Mouse (Mus musculus): ENCODE measurements around the gene Med21. TPM values are rescaled to one million over a fixed set of nuclear protein-coding genes. Genes with fewer than 3 reads are reported as not detected.

Med21 gene
- 74.6 and 82.0 TPM in 2 replicates for polyA plus RNA-seq (2011; ENCODE audit: insufficient read length, low read depth, missing spikeins)

DNA sequence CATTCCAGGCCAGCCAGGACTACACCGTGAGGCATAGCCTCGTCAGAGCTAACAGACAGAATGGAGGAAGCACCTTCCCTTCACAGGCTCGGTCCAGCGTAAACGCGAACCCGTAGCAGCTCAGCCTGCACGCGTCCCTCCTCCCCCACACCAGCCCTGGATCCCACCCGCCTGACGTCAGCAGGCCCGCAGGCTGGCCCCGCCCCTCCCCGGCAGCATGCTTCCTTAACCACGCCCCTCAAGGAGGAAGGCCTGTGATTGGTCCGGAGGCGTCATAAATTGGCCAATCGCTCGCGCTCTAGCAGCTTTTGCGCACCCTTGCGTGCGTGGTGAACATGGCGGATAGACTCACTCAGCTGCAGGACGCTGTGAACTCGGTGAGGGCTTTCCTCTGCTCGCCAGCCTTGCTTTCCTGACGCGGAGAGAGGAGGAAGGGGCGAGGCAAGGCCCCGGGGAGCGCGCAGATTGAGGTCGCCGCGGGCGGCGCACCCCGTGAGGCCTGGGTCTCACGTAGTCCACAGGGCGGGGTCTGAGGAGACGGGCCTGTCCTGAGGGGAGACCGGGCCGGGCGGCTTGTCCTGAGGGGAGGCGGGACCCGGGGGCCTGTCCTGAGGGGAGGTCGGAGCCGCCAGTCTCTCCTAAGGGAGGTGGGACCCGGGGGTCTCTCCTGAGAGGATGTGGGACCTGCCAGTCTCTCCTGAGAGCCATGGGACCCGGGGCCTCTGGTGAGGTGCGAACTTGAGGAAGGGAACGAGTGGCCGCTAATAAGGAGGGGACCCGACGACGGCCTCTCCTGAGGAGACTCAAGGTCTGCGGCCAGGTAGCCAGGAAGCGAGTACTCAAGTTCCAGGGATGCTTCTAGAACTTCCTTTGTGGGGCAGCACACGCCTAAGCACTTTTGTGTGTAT is at the start of gene Med21, which contains the start of gene Tm7sf3:
Gene Med21, plus strand, starts transcription at position 272 of the 908 bp plus-strand sequence.
Gene Tm7sf3, minus strand, starts transcription at position 549 of the 908 bp plus-strand sequence.
- Histone ChIP-seq H3K4me3 (ENCODE audit: insufficient read depth, low read length) (peak within 1 kb of the TSS; percentile 70), H3K27ac (ENCODE audit: insufficient read depth, low read length) (peak within 1 kb of the TSS; percentile 44), H3K4me1 (ENCODE audit: control insufficient read depth, insufficient read depth, low read length) (no peaks in the 10 kb centered on the region)
- TF ChIP-seq POLR2A (IDR thresholded peaks at IDR 0.05; ENCODE audit: low read depth, low read length) (peak; percentile 100), CTCF (IDR thresholded peaks at IDR 0.05; ENCODE audit: borderline replicate concordance, insufficient read depth, low read length) (no peak; the same call in 1 of the 2 replicates)

DNA sequence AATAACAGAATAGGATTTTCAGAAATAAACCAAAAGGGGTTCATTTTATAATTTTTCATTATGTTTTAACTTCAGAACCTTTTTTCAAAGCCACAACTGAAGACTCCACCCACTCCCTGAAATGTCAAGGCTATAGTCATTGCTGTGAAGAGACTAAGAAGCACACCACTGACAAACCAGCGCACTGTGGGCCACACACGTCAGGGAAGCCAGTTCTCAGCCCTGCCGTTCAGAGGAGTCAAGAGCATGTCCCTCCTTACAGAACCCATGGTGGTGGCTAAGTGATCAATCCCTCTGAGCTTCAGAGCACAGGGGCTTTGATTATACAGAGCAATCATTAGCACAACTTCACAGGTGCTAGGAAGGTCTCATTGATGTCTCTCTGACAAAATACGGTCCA is 39.7 kb upstream of the Med21 start:
- Histone ChIP-seq H3K27ac (ENCODE audit: insufficient read depth, low read length) (no peak overlapping the region), H3K4me1 (ENCODE audit: control insufficient read depth, insufficient read depth, low read length) (no peaks in the 10 kb centered on the region), H3K4me3 (ENCODE audit: insufficient read depth, low read length) (no peak overlapping the region)
- no peak for TF ChIP-seq CTCF (IDR thresholded peaks at IDR 0.05; ENCODE audit: borderline replicate concordance, insufficient read depth, low read length)
- TF ChIP-seq POLR2A (IDR thresholded peaks at IDR 0.05; ENCODE audit: low read depth, low read length) = no peak

GRCm38 (mm10) chr6:146603651-146604050 is 38.7 kb upstream of the Med21 start:
- Histone ChIP-seq H3K4me1 (ENCODE audit: control insufficient read depth, insufficient read depth, low read length) (no peaks in the 10 kb centered on the region), H3K4me3 (ENCODE audit: insufficient read depth, low read length) (no peak overlapping the region), H3K27ac (ENCODE audit: insufficient read depth, low read length) (no peak overlapping the region)
- TF ChIP-seq POLR2A (IDR thresholded peaks at IDR 0.05; ENCODE audit: low read depth, low read length) = no peak
- TF ChIP-seq CTCF (IDR thresholded peaks at IDR 0.05; ENCODE audit: borderline replicate concordance, insufficient read depth, low read length) = no peak

DNA sequence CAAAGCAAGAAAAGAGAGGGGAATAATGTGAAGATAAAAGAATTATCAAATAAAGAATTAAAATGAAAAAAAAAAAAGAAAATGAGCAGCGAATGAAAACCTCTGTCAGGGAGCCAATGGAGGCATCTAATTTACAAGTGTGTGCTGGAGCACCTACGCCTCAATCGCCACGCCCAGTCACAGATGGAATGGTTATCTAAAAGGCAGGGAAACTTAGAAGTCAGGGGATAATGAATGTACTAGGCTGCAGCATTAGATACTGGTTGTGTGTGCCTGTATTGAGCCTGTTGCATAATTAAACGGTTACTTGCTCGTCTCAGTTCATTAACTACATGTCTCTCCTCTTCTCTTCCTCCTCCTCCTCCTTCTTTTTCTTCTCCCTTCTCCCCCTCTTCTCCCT is 31.0 kb upstream of the Med21 start:
- TF ChIP-seq CTCF (IDR thresholded peaks at IDR 0.05; ENCODE audit: borderline replicate concordance, insufficient read depth, low read length) (no peak), POLR2A (IDR thresholded peaks at IDR 0.05; ENCODE audit: low read depth, low read length) (no peak)
- H3K4me1 ChIP-seq (ENCODE audit: control insufficient read depth, insufficient read depth, low read length) = no peaks in the 10 kb centered on the region
- no peak overlapping the region for H3K27ac ChIP-seq (ENCODE audit: insufficient read depth, low read length)
- no peak overlapping the region for H3K4me3 ChIP-seq (ENCODE audit: insufficient read depth, low read length)

DNA sequence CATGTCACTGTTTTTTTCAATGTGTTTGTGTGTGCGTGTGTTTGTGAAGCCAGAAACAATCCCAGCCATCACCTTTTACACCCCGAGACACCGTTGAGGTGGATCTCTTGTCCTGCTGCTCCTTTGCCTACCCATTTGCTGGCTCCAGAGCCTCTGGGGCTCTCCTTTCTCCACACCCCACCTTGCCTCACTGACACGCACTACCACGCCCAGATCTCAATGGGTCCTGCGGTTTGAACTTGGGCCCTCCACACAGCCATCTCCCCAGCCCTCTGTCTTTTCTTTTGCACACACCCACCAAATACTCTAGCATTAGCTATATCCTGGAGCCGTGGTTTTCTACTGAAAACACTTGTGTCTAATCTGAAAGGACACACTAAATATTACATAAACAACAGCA is 30.4 kb upstream of the Med21 start:
- Histone ChIP-seq H3K4me3 (ENCODE audit: insufficient read depth, low read length) (no peak overlapping the region), H3K4me1 (ENCODE audit: control insufficient read depth, insufficient read depth, low read length) (no peaks in the 10 kb centered on the region), H3K27ac (ENCODE audit: insufficient read depth, low read length) (no peak overlapping the region)
- TF ChIP-seq POLR2A (IDR thresholded peaks at IDR 0.05; ENCODE audit: low read depth, low read length) (no peak), CTCF (IDR thresholded peaks at IDR 0.05; ENCODE audit: borderline replicate concordance, insufficient read depth, low read length) (no peak)

GRCm38 (mm10) chr6:146612736-146613135 is 29.6 kb upstream of the Med21 start:
- H3K4me3 ChIP-seq (ENCODE audit: insufficient read depth, low read length) = no peak overlapping the region
- H3K4me1 ChIP-seq (ENCODE audit: control insufficient read depth, insufficient read depth, low read length) = no peaks in the 10 kb centered on the region
- no peak overlapping the region for H3K27ac ChIP-seq (ENCODE audit: insufficient read depth, low read length)
- TF ChIP-seq POLR2A (IDR thresholded peaks at IDR 0.05; ENCODE audit: low read depth, low read length) (no peak), CTCF (IDR thresholded peaks at IDR 0.05; ENCODE audit: borderline replicate concordance, insufficient read depth, low read length) (no peak)

GRCm38 (mm10) chr6:146613907-146614306 is 28.4 kb upstream of the Med21 start:
- Histone ChIP-seq H3K27ac (ENCODE audit: insufficient read depth, low read length) (no peak overlapping the region), H3K4me3 (ENCODE audit: insufficient read depth, low read length) (no peak overlapping the region), H3K4me1 (ENCODE audit: control insufficient read depth, insufficient read depth, low read length) (no peaks in the 10 kb centered on the region)
- TF ChIP-seq POLR2A (IDR thresholded peaks at IDR 0.05; ENCODE audit: low read depth, low read length) (no peak), CTCF (IDR thresholded peaks at IDR 0.05; ENCODE audit: borderline replicate concordance, insufficient read depth, low read length) (no peak)

GRCm38 (mm10) chr6:146614541-146614940 is 27.8 kb upstream of the Med21 start:
- no peaks in the 10 kb centered on the region for H3K4me1 ChIP-seq (ENCODE audit: control insufficient read depth, insufficient read depth, low read length)
- no peak overlapping the region for H3K27ac ChIP-seq (ENCODE audit: insufficient read depth, low read length)
- no peak overlapping the region for H3K4me3 ChIP-seq (ENCODE audit: insufficient read depth, low read length)
- no peak for TF ChIP-seq CTCF (IDR thresholded peaks at IDR 0.05; ENCODE audit: borderline replicate concordance, insufficient read depth, low read length)
- no peak for TF ChIP-seq POLR2A (IDR thresholded peaks at IDR 0.05; ENCODE audit: low read depth, low read length)

DNA sequence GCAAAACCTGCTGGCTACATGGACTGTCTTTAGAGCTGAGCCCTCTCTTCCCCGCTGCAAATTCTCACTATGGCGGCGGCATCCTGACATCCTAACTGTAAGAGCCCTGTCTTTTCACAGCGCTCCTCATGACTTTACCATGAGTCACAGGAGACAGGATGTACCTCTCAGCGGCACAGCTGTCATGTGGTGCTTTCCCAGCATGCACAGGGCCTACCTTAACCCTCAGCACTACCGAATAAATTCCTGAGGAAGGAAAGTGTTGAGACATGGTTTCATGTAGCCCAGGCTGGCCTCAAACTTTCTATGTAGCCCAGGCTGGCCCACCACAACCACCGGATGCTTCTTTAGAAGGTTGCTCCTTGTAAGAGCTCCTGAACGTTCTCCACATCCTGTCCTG is 26.5 kb upstream of the Med21 start:
- no peak overlapping the region for H3K27ac ChIP-seq (ENCODE audit: insufficient read depth, low read length)
- TF ChIP-seq CTCF (IDR thresholded peaks at IDR 0.05; ENCODE audit: borderline replicate concordance, insufficient read depth, low read length) (no peak), POLR2A (IDR thresholded peaks at IDR 0.05; ENCODE audit: low read depth, low read length) (no peak)
- H3K4me3 ChIP-seq (ENCODE audit: insufficient read depth, low read length) = no peak overlapping the region
- H3K4me1 ChIP-seq (ENCODE audit: control insufficient read depth, insufficient read depth, low read length) = no peaks in the 10 kb centered on the region

DNA sequence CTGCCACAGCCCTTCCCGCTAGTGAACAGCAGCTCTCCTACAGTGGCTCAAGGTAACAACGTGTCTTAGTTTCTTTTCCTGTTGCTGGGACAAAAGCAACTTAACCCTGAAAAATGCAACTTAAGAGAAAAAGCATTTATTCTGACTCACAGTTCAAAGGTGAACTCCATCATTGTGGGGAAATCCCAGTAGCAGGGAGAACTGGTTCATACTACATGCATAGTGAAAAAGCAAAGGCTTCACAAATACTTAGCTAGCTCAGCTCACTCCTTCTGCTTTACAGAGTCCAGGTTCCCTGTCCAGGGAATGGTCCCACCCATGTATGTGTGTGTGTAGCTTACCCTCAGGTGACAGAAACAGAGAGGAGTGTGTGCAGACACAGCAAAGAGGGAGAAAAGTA is 25.7 kb upstream of the Med21 start:
- Histone ChIP-seq H3K4me1 (ENCODE audit: control insufficient read depth, insufficient read depth, low read length) (no peaks in the 10 kb centered on the region), H3K4me3 (ENCODE audit: insufficient read depth, low read length) (no peak overlapping the region), H3K27ac (ENCODE audit: insufficient read depth, low read length) (no peak overlapping the region)
- TF ChIP-seq POLR2A (IDR thresholded peaks at IDR 0.05; ENCODE audit: low read depth, low read length) (no peak), CTCF (IDR thresholded peaks at IDR 0.05; ENCODE audit: borderline replicate concordance, insufficient read depth, low read length) (no peak)
